Mouse (Mus musculus) CH12.LX (cell line): ENCODE data around the gene Rps3a1. TPM values are rescaled to one million over a fixed set of nuclear protein-coding genes. Genes with fewer than 3 reads are reported as not detected.

Source experiments
- DNase-seq: peaks from one replicate; pipeline ENCODE4 v3.0.0-alpha.2; 2013; ENCODE audit errors: extremely low read depth
- H3K27ac ChIP-seq: 2 replicates; pipeline ENCODE4 v1.5.1; 2012; ENCODE audit warnings: low read depth, mild to moderate bottlenecking, control low read depth, moderate library complexity; ENCODE audit not compliant: insufficient read depth
- H3K27me3 ChIP-seq: replicated peaks from 2 replicates; pipeline ENCODE3; 2012; ENCODE audit warnings: inconsistent platforms
- H3K36me3 ChIP-seq, 2 experiments: replicated peaks in 1 of 2; 2 replicates each; pipeline versions ENCODE3 to v1.6.1; 2012; ENCODE audit warnings: inconsistent platforms in 1 of 2, low read length in 1 of 2, mild to moderate bottlenecking in 1 of 2, mixed read lengths in 1 of 2, moderate library complexity in 1 of 2; ENCODE audit not compliant: control insufficient read depth in 1 of 2, insufficient read depth in 1 of 2
- H3K4me1 ChIP-seq, 2 experiments: 2 replicates each; pipeline ENCODE4 v1.6.1; 2012; ENCODE audit warnings: inconsistent platforms in 1 of 2, moderate library complexity in 1 of 2; ENCODE audit not compliant: insufficient read depth in 2 of 2, control insufficient read depth in 1 of 2
- H3K4me2 ChIP-seq: 2 replicates; pipeline ENCODE4 v1.6.1; 2012; ENCODE audit warnings: low read depth, mild to moderate bottlenecking, control low read depth; ENCODE audit not compliant: poor library complexity, insufficient read depth, severe bottlenecking
- H3K4me3 ChIP-seq, 3 experiments: fragments of 150-350 bp in 1 of 3; sonication (generic) in 1 of 3; replicated peaks in 1 of 3; 2 replicates each; pipeline versions ENCODE3 to v1.5.1; 2011 to 2012; ENCODE audit warnings: low read depth in 2 of 3, low read length in 2 of 3, mild to moderate bottlenecking in 2 of 3, moderate library complexity in 2 of 3, control low read depth in 1 of 3, improper control_type of control experiment in 1 of 3, inconsistent platforms in 1 of 3, mixed read lengths in 1 of 3; ENCODE audit not compliant: poor library complexity in 1 of 3
- H3K79me2 ChIP-seq: replicated peaks from 2 replicates; pipeline ENCODE4 v1.6.1; 2012; ENCODE audit warnings: mild to moderate bottlenecking, moderate library complexity; ENCODE audit not compliant: control insufficient read depth, poor library complexity, insufficient read depth, severe bottlenecking; ENCODE audit errors: extremely low read depth
- H3K9ac ChIP-seq: 2 replicates; pipeline ENCODE4 v1.6.1; 2012; ENCODE audit warnings: low read depth, mild to moderate bottlenecking, control low read depth, moderate library complexity; ENCODE audit not compliant: insufficient read depth
- H3K9me3 ChIP-seq: replicated peaks from 2 replicates; pipeline ENCODE3; 2012; ENCODE audit warnings: low read length, inconsistent platforms, mixed read lengths
- BHLHE40 ChIP-seq: IDR thresholded peaks from 2 replicates; pipeline ENCODE4 v1.6.1; 2011; ENCODE audit warnings: mild to moderate bottlenecking, low read depth, low read length, improper control_type of control experiment
- CHD2 ChIP-seq: IDR thresholded peaks from 2 replicates; pipeline ENCODE4 v1.6.1; 2011; ENCODE audit warnings: low read length, improper control_type of control experiment
- CTCF ChIP-seq, 2 experiments: IDR thresholded peaks in 1 of 2; conservative IDR thresholded peaks in 1 of 2; 2 replicates each; pipeline ENCODE4 v1.5.1; 2011 to 2012; ENCODE audit warnings: low read depth in 2 of 2, low read length in 2 of 2, improper control_type of control experiment in 1 of 2, inconsistent platforms in 1 of 2, mild to moderate bottlenecking in 1 of 2, moderate library complexity in 1 of 2
- ELF1 ChIP-seq: IDR thresholded peaks from 2 replicates; pipeline ENCODE4 v1.6.1; 2014; ENCODE audit warnings: low read depth, mild to moderate bottlenecking, inconsistent platforms, low read length, improper control_type of control experiment
- EP300 ChIP-seq: IDR thresholded peaks from 2 replicates; pipeline ENCODE4 v1.6.1; 2011; ENCODE audit warnings: low read length, improper control_type of control experiment
- ETS1 ChIP-seq: conservative IDR thresholded peaks from 2 replicates; pipeline ENCODE4 v1.6.1; 2012; ENCODE audit warnings: low read depth, mild to moderate bottlenecking, inconsistent platforms, low read length, improper control_type of control experiment, moderate library complexity
- JUN ChIP-seq: IDR thresholded peaks from 2 replicates; pipeline ENCODE4 v1.6.1; 2011; ENCODE audit warnings: low read depth, mild to moderate bottlenecking, low read length, improper control_type of control experiment, moderate library complexity; ENCODE audit not compliant: insufficient read depth
- MAZ ChIP-seq: IDR thresholded peaks from 2 replicates; pipeline ENCODE4 v1.6.1; 2012; ENCODE audit warnings: low read depth, mild to moderate bottlenecking, inconsistent platforms, low read length, improper control_type of control experiment, moderate library complexity
- MXI1 ChIP-seq: IDR thresholded peaks from 2 replicates; pipeline ENCODE4 v1.6.1; 2011; ENCODE audit warnings: mild to moderate bottlenecking, low read depth, low read length, improper control_type of control experiment
- NELFE ChIP-seq: IDR thresholded peaks from 2 replicates; pipeline ENCODE4 v1.6.1; 2011; ENCODE audit warnings: low read depth, low read length, improper control_type of control experiment
- NRF1 ChIP-seq: IDR thresholded peaks from 2 replicates; pipeline ENCODE4 v1.6.1; 2014; ENCODE audit warnings: low read depth, mild to moderate bottlenecking, inconsistent platforms, low read length, improper control_type of control experiment, moderate library complexity
- PAX5 ChIP-seq: IDR thresholded peaks from 2 replicates; pipeline ENCODE4 v1.6.1; 2012; ENCODE audit warnings: low read length, inconsistent platforms, mixed read lengths
- SIN3A ChIP-seq: IDR thresholded peaks from 2 replicates; pipeline ENCODE4 v1.6.1; 2012; ENCODE audit warnings: low read length, improper control_type of control experiment, inconsistent platforms
- TBP ChIP-seq: conservative IDR thresholded peaks from 2 replicates; pipeline ENCODE4 v1.6.1; 2011; ENCODE audit warnings: low read depth, low read length, improper control_type of control experiment
- TCF12 ChIP-seq: IDR thresholded peaks from 2 replicates; pipeline ENCODE4 v1.6.1; 2014; ENCODE audit warnings: low read depth, mild to moderate bottlenecking, inconsistent platforms, low read length, improper control_type of control experiment
- UBTF ChIP-seq: IDR thresholded peaks from 2 replicates; pipeline ENCODE4 v1.6.1; 2012; ENCODE audit warnings: low read depth, mild to moderate bottlenecking, inconsistent platforms, low read length, improper control_type of control experiment, moderate library complexity
- USF1 ChIP-seq: IDR thresholded peaks from 2 replicates; pipeline ENCODE4 v1.6.1; 2014; ENCODE audit warnings: low read depth, mild to moderate bottlenecking, inconsistent platforms, low read length, improper control_type of control experiment
- USF2 ChIP-seq: conservative IDR thresholded peaks from 2 replicates; pipeline ENCODE4 v1.6.1; 2011; ENCODE audit warnings: low read depth, low read length, improper control_type of control experiment
- ZMIZ1 ChIP-seq: IDR thresholded peaks from 2 replicates; pipeline ENCODE4 v1.6.1; 2012; ENCODE audit warnings: low read depth, mild to moderate bottlenecking, inconsistent platforms, low read length, improper control_type of control experiment
- ZNF384 ChIP-seq: IDR thresholded peaks from 2 replicates; pipeline ENCODE4 v1.6.1; 2012; ENCODE audit warnings: low read depth, low read length, improper control_type of control experiment, inconsistent platforms
- dilution Hi-C: fragments of 300-500 bp; cut with MboI; formaldehyde crosslinking; loops from 2 replicates; pipeline ENCODE4 v1.14.3; 2020; ENCODE audit warnings: low sequenced_read_pairs; ENCODE audit not compliant: extremely low pct_unique_long_range_greater_than_20kb, extremely low pct_ligation_motif_present
- in situ Hi-C: fragments of 300-500 bp; cut with MboI; formaldehyde crosslinking; loops from 3 replicates; pipeline ENCODE4 v1.14.3; 2019; ENCODE audit warnings: low sequenced_read_pairs, low pct_ligation_motif_present, low pct_unique_long_range_greater_than_20kb, mixed read lengths
- polyA plus RNA-seq: library from polyadenylated mRNA; unstranded; fragments of >175 nt; gene quantifications from 2 replicates; pipeline ENCODE4 v1.2.1, GENCODE M21; 2012; ENCODE audit warnings: low read depth; ENCODE audit not compliant: insufficient read length
- total RNA-seq, 2 experiments: library from RNA; depleted of rRNA; stranded (reverse); fragments of 300-350 nt in 1 of 2; fragments of >200 nt in 1 of 2; gene quantifications; 2 replicates each; pipeline ENCODE4 v1.2.3; 2012 to 2014

Rps3a1 gene
- total and polyA plus RNA-seq, 3 experiments, result 2,244 to 5,270 (median 3,430) TPM

DNA sequence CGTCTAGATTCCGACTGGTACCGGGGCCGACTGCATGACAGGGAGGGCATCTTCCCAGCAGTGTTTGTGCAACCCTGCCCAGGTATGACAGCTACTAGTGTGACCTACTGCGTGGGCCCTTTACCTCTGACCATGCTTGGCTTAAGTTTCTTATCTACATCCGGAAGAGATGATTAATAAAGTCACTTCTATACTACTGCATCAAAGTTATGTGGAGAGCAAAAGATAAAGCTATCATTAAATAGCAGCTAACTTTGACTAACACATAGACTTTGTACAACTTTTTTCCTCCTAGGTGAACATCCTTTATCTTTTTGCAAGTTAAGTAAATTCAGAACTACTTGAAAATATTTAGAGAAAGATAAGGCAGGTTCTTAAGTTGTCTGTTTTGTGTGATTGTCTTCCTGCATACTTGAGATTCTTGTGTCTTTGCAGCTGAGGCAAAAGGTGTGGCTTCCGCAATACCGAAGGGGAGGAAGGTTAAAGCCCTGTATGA lies 19.2 kb downstream of the Rps3a1 start:
- H3K36me3 ChIP-seq, result no peaks in the 10 kb centered on the region
- no peak overlapping the region for H3K4me3 ChIP-seq
- no peaks in the 10 kb centered on the region for H3K79me2 ChIP-seq
- no peak overlapping the region for H3K9ac ChIP-seq
- H3K4me1 ChIP-seq, result no peaks in the 10 kb centered on the region
- H3K4me2 ChIP-seq, result no peak overlapping the region
- H3K9me3 ChIP-seq, result peaks cover 2% of the 10 kb centered on the region
- TF ChIP-seq CHD2 (no peak), JUN (no peak), USF1 (no peak), PAX5 (no peak), ZMIZ1 (no peak), UBTF (no peak), ETS1 (no peak), USF2 (no peak), NELFE (no peak), MXI1 (no peak), MAZ (no peak), ZNF384 (no peak), EP300 (no peak), SIN3A (no peak), NRF1 (no peak), BHLHE40 (no peak), TBP (no peak), ELF1 (no peak)
- in situ Hi-C loops (loop anchor here (25.0 kb wide), 1 partner anchor 411 kb away; no protein-coding TSS in a partner anchor), dilution Hi-C loops (no loop called here)
- no peak for DNase-seq
- no peaks in the 10 kb centered on the region for H3K27me3 ChIP-seq
- H3K27ac ChIP-seq, result no peak overlapping the region

DNA sequence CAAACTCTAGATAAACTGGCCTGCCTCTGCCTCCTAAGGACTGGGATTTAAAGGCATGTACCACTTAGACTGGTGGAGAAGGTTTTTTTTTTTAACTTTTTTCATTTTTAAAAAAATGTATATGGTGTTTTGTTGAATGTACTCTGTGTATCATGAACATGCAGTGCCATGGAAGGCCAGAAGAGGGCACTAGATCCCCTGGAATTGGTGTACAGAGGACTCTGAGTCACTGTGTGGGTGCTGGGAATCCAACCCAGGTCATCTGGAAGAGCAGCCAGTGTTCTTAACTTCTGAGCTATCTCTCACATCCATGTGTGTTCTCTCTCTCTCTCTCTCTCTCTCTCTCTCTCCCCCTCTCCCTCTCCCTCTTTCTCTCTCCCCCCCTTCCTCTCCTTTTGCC lies 20.3 kb downstream of the Rps3a1 start:
- no peak for DNase-seq
- H3K36me3 ChIP-seq, result no peaks in the 10 kb centered on the region
- in situ Hi-C loops, result loop anchor here (25.0 kb wide), 1 partner anchor 410 kb away; no protein-coding TSS in a partner anchor
- H3K27me3 ChIP-seq, result no peaks in the 10 kb centered on the region
- peaks cover 2% of the 10 kb centered on the region for H3K9me3 ChIP-seq
- no peak overlapping the region for H3K4me2 ChIP-seq
- TF ChIP-seq CTCF (conservative IDR thresholded peaks at IDR 0.05 in 1 of 2, IDR thresholded peaks at IDR 0.05 in 1 of 2; ENCODE audit: low read depth in 2 of 2, low read length in 2 of 2), result peak in 1 of 2 experiments; percentile 12; a peak in 1 of 4 replicates
- no peak for TF ChIP-seq TCF12
- H3K4me3 ChIP-seq, result no peak overlapping the region
- no peak overlapping the region for H3K9ac ChIP-seq
- no peak overlapping the region for H3K27ac ChIP-seq
- H3K79me2 ChIP-seq, result no peaks in the 10 kb centered on the region
- dilution Hi-C loops, result no loop called here
- no peaks in the 10 kb centered on the region for H3K4me1 ChIP-seq
